In genomic region chr5:8244696-8245095, GRCm38 (mm10) we compare ENCODE assay signal across 16 mouse cellular contexts.
"Had no signal": no experiment of that assay in that cellular context is flagged by ENCODE, and none has a peak within 500 bp of the region (broad histone marks: within the 10 kb centered on the region; RNA-seq: fewer than 3 reads in every experiment).

No protein-coding gene starts in this region.

- DNase-seq: liver, postnatal 0 days; lung, adult 2 months; lung, postnatal 14 days; lung, postnatal 36 days; midbrain, embryonic 14.5 days; right cerebral cortex, postnatal 14 days; thymus, adult 2 months; thymus, postnatal 25 days; thymus, postnatal 4 days had no signal

- H3K4me2 ChIP-seq: lung, embryonic 15.5 days; midbrain, embryonic 12.5 days; neural tube, embryonic 12.5 days; stomach, embryonic 15.5 days had no signal

- H3K27me3 ChIP-seq: lung, embryonic 15.5 days; megakaryocyte, embryonic 14.5 days; midbrain, embryonic 12.5 days; neural tube, embryonic 12.5 days; stomach, embryonic 15.5 days had no signal

- H3K27ac ChIP-seq: lung, embryonic 15.5 days; macrophage; midbrain, embryonic 12.5 days; neural tube, embryonic 12.5 days; stomach, embryonic 15.5 days; stomach, postnatal 0 days had no signal

- H3K36me3 ChIP-seq: lung, embryonic 15.5 days; midbrain, embryonic 12.5 days; neural tube, embryonic 12.5 days; stomach, embryonic 15.5 days had no signal

- H3K4me1 ChIP-seq: lung, embryonic 15.5 days; megakaryocyte, embryonic 14.5 days; midbrain, embryonic 12.5 days; neural tube, embryonic 12.5 days; stomach, embryonic 15.5 days had no signal

- H3K9ac ChIP-seq: liver, postnatal 0 days; lung, embryonic 15.5 days; midbrain, embryonic 12.5 days; neural tube, embryonic 12.5 days; stomach, embryonic 15.5 days had no signal

- H3K4me3 ChIP-seq: lung, embryonic 15.5 days; megakaryocyte, embryonic 14.5 days; midbrain, embryonic 12.5 days; neural tube, embryonic 12.5 days; stomach, embryonic 15.5 days had no signal

- H3K9me3 ChIP-seq: lung, embryonic 15.5 days; midbrain, embryonic 12.5 days; neural tube, embryonic 12.5 days; stomach, embryonic 15.5 days had no signal
